Mouse (Mus musculus): ENCODE measurements around the gene Lrp5. TPM values are rescaled to one million over a fixed set of nuclear protein-coding genes. Genes with fewer than 3 reads are reported as not detected.

Gene Lrp5
- polyA plus RNA-seq, 1 experiment from 2014 or later: 5.2 TPM

DNA sequence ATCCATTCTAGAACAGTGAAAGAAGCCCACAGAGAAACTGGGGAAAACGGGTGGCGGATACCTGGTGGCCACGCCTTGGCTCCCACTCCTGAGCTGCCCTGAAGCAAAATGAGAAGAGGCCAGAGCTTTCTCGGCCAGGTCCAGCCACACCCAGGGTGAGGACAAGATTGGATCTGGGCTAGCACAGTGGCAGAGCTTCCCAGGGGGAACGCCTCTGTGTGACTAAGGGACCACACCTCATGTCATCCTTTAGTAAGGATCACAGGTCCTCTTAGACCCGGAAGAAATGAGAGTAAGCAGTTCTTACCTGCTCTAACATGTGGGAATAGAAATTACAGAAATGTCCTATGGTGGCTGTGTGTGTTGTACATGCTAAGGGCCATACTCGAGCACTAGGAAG, 61.3 kb downstream of the Lrp5 start:
- Histone ChIP-seq H3K4me1 (replicated peaks; ENCODE audit: control insufficient read depth, insufficient read depth, low read length) (no peaks in the 10 kb centered on the region), H3K4me2 (ENCODE audit: low read depth, low read length, severe bottlenecking) (no peak overlapping the region), H3K9me3 (ENCODE audit: control insufficient read depth, low read length) (no peaks in the 10 kb centered on the region), H3K36me3 (ENCODE audit: control insufficient read depth, insufficient read depth, low read length) (peaks cover 6% of the 10 kb centered on the region), H3K27me3 (ENCODE audit: control insufficient read depth, insufficient read depth, low read length) (no peaks in the 10 kb centered on the region), H3K27ac (ENCODE audit: low read depth, low read length) (no peak overlapping the region), H3K4me3 (ENCODE audit: low read depth, low read length) (no peak overlapping the region), H3K9ac (ENCODE audit: low read length) (no peak overlapping the region)
- DNase-seq (ENCODE audit: low spot score) (no peak), ATAC-seq (replicated peaks; ENCODE audit: low FRiP score) (no peak)
- WGBS: 88% methylated on average over 7 of the region's 7 CpGs

DNA sequence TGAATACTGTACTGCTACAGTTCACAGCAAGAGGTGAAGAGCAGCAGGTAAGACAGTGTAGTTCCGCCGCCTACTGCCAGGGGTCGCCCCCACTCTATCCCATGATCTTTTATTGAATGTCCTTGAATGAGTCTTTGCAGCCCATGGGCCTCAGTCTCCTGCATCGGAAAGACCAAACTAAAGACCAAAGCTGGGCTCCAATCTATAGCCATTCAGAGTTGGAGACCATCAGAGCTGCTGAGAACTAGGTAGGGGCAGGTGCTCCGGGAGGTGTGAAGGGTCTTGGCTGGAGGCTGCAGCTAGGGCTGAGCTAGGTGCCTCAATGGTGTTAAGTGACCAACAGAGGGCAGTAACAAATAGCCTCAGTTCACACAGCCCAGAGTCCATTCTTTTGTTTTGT, 62.5 kb downstream of the Lrp5 start:
- ATAC-seq (replicated peaks; ENCODE audit: low FRiP score): no peak
- WGBS: 72% methylated on average over 5 of the region's 5 CpGs
- no peak overlapping the region for H3K4me3 ChIP-seq (ENCODE audit: low read depth, low read length)
- H3K27me3 ChIP-seq (ENCODE audit: control insufficient read depth, insufficient read depth, low read length): no peaks in the 10 kb centered on the region
- H3K9ac ChIP-seq (ENCODE audit: low read length): no peak overlapping the region
- no peak overlapping the region for H3K4me2 ChIP-seq (ENCODE audit: low read depth, low read length, severe bottlenecking)
- H3K9me3 ChIP-seq (ENCODE audit: control insufficient read depth, low read length): peaks cover 4% of the 10 kb centered on the region; the same call in 1 of the 2 replicates
- peak; percentile 78 for DNase-seq (ENCODE audit: low spot score)
- no peaks in the 10 kb centered on the region for H3K4me1 ChIP-seq (replicated peaks; ENCODE audit: control insufficient read depth, insufficient read depth, low read length)
- no peak overlapping the region for H3K27ac ChIP-seq (ENCODE audit: low read depth, low read length)
- H3K36me3 ChIP-seq (ENCODE audit: control insufficient read depth, insufficient read depth, low read length): peaks cover 15% of the 10 kb centered on the region

DNA sequence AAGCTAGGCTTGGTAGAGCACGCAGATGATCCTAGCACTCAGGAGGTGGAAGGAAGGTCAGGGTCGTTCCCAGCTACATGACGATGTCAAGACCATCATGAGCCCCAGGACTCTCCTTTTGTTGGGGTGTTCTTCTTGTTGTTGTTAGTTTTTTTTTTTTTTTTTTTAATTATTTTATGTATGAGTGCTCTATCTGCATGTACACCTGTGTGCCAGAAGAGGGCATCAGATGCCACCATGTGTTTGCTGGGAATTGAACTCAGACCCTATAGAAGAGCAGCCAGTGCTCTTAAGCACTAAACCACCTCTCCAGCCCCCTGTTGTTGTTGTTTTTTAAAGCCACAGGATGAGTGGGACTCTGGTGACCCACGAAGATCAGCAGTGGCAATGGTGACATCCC, 63.1 kb downstream of the Lrp5 start:
- peaks cover 15% of the 10 kb centered on the region for H3K36me3 ChIP-seq (ENCODE audit: control insufficient read depth, insufficient read depth, low read length)
- H3K9me3 ChIP-seq (ENCODE audit: control insufficient read depth, low read length): peaks cover 4% of the 10 kb centered on the region; the same call in 1 of the 2 replicates
- 91% methylated on average over 4 of the region's 4 CpGs for WGBS
- no peaks in the 10 kb centered on the region for H3K4me1 ChIP-seq (replicated peaks; ENCODE audit: control insufficient read depth, insufficient read depth, low read length)
- no peak overlapping the region for H3K9ac ChIP-seq (ENCODE audit: low read length)
- ATAC-seq (replicated peaks; ENCODE audit: low FRiP score) (no peak), DNase-seq (ENCODE audit: low spot score) (no peak)
- no peak overlapping the region for H3K4me3 ChIP-seq (ENCODE audit: low read depth, low read length)
- H3K27me3 ChIP-seq (ENCODE audit: control insufficient read depth, insufficient read depth, low read length): no peaks in the 10 kb centered on the region
- H3K27ac ChIP-seq (ENCODE audit: low read depth, low read length): no peak overlapping the region
- no peak overlapping the region for H3K4me2 ChIP-seq (ENCODE audit: low read depth, low read length, severe bottlenecking)

DNA sequence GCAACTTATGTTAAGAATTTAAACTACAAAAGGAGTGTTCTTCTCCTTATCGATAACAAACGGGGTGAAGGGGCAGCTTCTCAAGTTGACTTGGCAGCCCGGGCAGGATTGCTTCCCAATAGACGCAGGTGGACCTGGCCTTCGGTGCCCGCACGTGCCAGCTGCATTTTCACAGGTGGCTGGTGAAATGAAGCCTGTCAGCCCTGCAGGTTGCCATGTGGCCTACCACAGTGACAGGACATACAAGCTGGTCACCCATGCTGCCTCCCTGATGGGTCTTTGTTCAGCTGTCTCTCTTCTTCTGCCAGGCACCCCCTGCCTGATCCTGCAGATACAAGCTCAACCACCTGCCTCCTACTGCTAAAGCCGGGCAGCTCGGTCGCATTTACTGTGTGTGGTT, 65.5 kb downstream of the Lrp5 start:
- no peaks in the 10 kb centered on the region for H3K4me1 ChIP-seq (replicated peaks; ENCODE audit: control insufficient read depth, insufficient read depth, low read length)
- H3K9ac ChIP-seq (ENCODE audit: low read length): no peak overlapping the region
- H3K36me3 ChIP-seq (ENCODE audit: control insufficient read depth, insufficient read depth, low read length): peaks cover 15% of the 10 kb centered on the region
- no peak overlapping the region for H3K4me3 ChIP-seq (ENCODE audit: low read depth, low read length)
- no peaks in the 10 kb centered on the region for H3K27me3 ChIP-seq (ENCODE audit: control insufficient read depth, insufficient read depth, low read length)
- no peak overlapping the region for H3K27ac ChIP-seq (ENCODE audit: low read depth, low read length)
- H3K4me2 ChIP-seq (ENCODE audit: low read depth, low read length, severe bottlenecking): no peak overlapping the region
- DNase-seq (ENCODE audit: low spot score): no peak
- peaks cover 4% of the 10 kb centered on the region; the same call in 1 of the 2 replicates for H3K9me3 ChIP-seq (ENCODE audit: control insufficient read depth, low read length)
- no peak for ATAC-seq (replicated peaks; ENCODE audit: low FRiP score)
- WGBS: 96% methylated on average over 10 of the region's 10 CpGs

DNA sequence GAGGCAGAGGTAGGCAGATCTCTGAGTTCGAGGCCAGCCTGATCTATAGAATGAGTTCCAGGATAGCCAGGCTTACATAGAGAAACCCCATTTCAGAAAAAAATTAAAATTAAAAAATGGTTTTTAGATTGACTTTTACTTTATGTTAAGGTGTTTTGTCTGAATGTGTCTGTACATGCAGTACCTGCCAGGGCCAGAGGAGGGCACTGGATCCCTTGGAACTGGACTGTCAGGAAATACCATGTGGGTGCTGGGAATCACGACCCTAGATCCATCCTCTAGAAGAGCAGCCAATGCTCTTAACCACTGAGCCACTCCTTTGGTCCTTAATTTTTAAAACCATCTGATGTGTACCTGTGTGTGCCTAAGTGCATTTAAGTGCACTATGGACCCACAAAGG, 67.0 kb downstream of the Lrp5 start:
- Histone ChIP-seq H3K27ac (ENCODE audit: low read depth, low read length) (no peak overlapping the region), H3K36me3 (ENCODE audit: control insufficient read depth, insufficient read depth, low read length) (peaks cover 15% of the 10 kb centered on the region), H3K4me1 (replicated peaks; ENCODE audit: control insufficient read depth, insufficient read depth, low read length) (no peaks in the 10 kb centered on the region), H3K9me3 (ENCODE audit: control insufficient read depth, low read length) (peaks cover 4% of the 10 kb centered on the region; the same call in 1 of the 2 replicates), H3K9ac (ENCODE audit: low read length) (no peak overlapping the region), H3K4me3 (ENCODE audit: low read depth, low read length) (no peak overlapping the region), H3K4me2 (ENCODE audit: low read depth, low read length, severe bottlenecking) (no peak overlapping the region), H3K27me3 (ENCODE audit: control insufficient read depth, insufficient read depth, low read length) (no peaks in the 10 kb centered on the region)
- WGBS: 84% methylated on average over 2 of the region's 2 CpGs
- no peak for ATAC-seq (replicated peaks; ENCODE audit: low FRiP score)
- DNase-seq (ENCODE audit: low spot score): no peak

DNA sequence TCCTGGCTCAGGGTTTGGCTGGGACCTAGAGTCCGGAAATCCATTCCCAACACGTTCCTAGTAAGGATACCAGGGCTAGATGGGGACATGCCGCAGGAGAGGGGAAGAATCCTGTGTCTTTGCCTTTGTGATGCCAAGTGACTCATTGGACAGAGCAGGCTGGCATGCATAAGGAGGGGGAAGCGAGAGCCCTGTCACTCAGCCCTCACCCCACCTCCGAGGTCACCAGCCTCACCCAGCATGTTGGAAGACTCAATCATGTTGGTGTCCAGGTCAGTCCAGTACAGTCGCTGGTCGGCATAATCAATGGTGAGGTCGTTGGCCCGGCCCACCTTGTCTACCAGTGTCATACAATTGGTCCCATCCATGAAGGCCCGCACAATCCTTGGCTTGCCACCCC, 72.4 kb downstream of the Lrp5 start:
- no peaks in the 10 kb centered on the region for H3K27me3 ChIP-seq (ENCODE audit: control insufficient read depth, insufficient read depth, low read length)
- H3K36me3 ChIP-seq (ENCODE audit: control insufficient read depth, insufficient read depth, low read length): no peaks in the 10 kb centered on the region; the same call in 1 of the 2 replicates
- no peak overlapping the region for H3K9ac ChIP-seq (ENCODE audit: low read length)
- 94% methylated on average over 10 of the region's 10 CpGs for WGBS
- H3K9me3 ChIP-seq (ENCODE audit: control insufficient read depth, low read length): no peaks in the 10 kb centered on the region
- ATAC-seq (replicated peaks; ENCODE audit: low FRiP score) (no peak), DNase-seq (ENCODE audit: low spot score) (no peak)
- H3K4me1 ChIP-seq (replicated peaks; ENCODE audit: control insufficient read depth, insufficient read depth, low read length): no peaks in the 10 kb centered on the region
- H3K4me2 ChIP-seq (ENCODE audit: low read depth, low read length, severe bottlenecking): no peak overlapping the region
- H3K27ac ChIP-seq (ENCODE audit: low read depth, low read length): no peak overlapping the region
- H3K4me3 ChIP-seq (ENCODE audit: low read depth, low read length): no peak overlapping the region

DNA sequence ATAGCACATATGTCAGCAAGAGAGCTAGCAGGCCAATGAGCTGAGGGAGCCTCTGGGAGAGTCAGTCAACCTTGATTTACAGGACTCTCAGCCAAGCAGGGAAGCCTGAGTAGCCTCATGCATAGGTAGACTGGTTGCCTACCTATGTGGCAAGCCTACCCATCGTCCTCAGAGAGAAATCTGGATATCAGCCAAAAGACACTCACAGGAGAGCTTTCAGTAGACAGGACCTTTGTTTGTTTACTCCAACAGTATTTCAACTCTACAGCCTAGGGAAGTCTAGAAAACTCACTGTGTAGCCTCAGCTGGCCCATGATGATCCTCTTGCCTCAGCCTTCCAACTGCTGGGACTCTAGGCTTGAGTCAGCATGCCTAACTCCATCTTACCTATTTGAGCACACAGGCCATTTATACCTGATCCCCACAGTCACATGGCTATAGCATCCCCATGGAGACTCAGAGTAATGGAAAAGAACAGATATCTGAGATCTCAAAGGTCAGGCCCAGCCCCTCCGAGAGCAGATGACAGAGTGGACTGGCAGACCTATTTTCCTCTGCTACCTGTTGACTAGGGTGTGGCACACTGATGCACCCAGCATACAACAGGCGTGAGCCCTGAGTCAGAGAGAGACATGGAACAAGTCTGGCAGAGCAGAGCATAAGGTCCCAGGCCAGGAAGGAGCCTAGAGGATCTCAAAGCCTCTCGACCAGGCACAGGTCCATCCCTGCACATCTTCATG, 73.7 kb downstream of the Lrp5 start:
- no peak overlapping the region for H3K9ac ChIP-seq (ENCODE audit: low read length)
- WGBS: 91% methylated on average over 4 of the region's 4 CpGs
- H3K4me1 ChIP-seq (replicated peaks; ENCODE audit: control insufficient read depth, insufficient read depth, low read length): no peaks in the 10 kb centered on the region
- no peaks in the 10 kb centered on the region for H3K27me3 ChIP-seq (ENCODE audit: control insufficient read depth, insufficient read depth, low read length)
- ATAC-seq (replicated peaks; ENCODE audit: low FRiP score): no peak
- DNase-seq (ENCODE audit: low spot score): no peak
- no peaks in the 10 kb centered on the region; the same call in 1 of the 2 replicates for H3K36me3 ChIP-seq (ENCODE audit: control insufficient read depth, insufficient read depth, low read length)
- no peaks in the 10 kb centered on the region for H3K9me3 ChIP-seq (ENCODE audit: control insufficient read depth, low read length)
- H3K4me3 ChIP-seq (ENCODE audit: low read depth, low read length): no peak overlapping the region
- no peak overlapping the region for H3K4me2 ChIP-seq (ENCODE audit: low read depth, low read length, severe bottlenecking)
- no peak overlapping the region for H3K27ac ChIP-seq (ENCODE audit: low read depth, low read length)

DNA sequence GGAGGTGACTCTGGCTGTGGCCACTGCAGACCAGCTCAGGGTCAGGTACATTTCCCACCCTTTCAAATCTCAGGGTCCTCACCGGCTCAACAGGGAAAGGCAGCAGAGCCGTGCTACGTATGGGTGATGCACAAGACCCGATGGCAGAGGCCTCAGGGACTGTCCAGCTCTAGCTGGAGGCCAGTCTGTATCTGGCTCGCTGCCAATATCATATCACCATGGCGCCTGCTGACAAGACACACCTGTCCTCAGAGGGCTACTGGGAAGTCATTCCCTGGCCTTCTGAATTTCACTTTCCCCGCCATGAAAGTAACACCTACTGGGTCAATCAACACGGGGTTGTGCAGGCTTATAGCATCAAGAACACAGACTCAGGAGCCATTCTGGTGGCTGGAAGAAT, 74.6 kb downstream of the Lrp5 start:
- H3K4me1 ChIP-seq (replicated peaks; ENCODE audit: control insufficient read depth, insufficient read depth, low read length): no peaks in the 10 kb centered on the region
- no peaks in the 10 kb centered on the region for H3K9me3 ChIP-seq (ENCODE audit: control insufficient read depth, low read length)
- DNase-seq (ENCODE audit: low spot score) (no peak), ATAC-seq (replicated peaks; ENCODE audit: low FRiP score) (no peak)
- H3K4me3 ChIP-seq (ENCODE audit: low read depth, low read length): no peak overlapping the region
- no peak overlapping the region for H3K27ac ChIP-seq (ENCODE audit: low read depth, low read length)
- H3K36me3 ChIP-seq (ENCODE audit: control insufficient read depth, insufficient read depth, low read length): no peaks in the 10 kb centered on the region; the same call in 1 of the 2 replicates
- 93% methylated on average over 8 of the region's 8 CpGs for WGBS
- no peaks in the 10 kb centered on the region for H3K27me3 ChIP-seq (ENCODE audit: control insufficient read depth, insufficient read depth, low read length)
- H3K9ac ChIP-seq (ENCODE audit: low read length): no peak overlapping the region
- no peak overlapping the region for H3K4me2 ChIP-seq (ENCODE audit: low read depth, low read length, severe bottlenecking)

DNA sequence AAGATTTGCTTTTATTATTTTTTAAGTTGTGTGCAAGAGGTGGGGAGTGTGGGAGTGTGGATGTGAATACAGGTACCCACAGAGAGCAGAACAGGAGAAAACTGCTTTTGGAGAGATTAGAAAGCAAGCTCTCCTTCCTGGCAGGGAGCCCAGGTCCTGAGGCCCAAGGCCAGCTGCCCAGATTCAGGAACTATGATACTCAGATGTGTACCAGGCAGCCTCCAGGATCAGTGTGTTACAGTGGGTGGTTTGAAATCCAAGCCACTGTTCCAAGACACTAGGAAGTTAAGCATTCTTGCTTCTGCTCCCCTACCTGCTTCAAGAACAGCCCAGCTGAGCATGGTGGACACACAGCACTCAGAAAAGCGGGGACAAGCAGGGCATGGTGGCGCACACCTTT, 75.5 kb downstream of the Lrp5 start:
- Histone ChIP-seq H3K27me3 (ENCODE audit: control insufficient read depth, insufficient read depth, low read length) (no peaks in the 10 kb centered on the region), H3K36me3 (ENCODE audit: control insufficient read depth, insufficient read depth, low read length) (no peaks in the 10 kb centered on the region; the same call in 1 of the 2 replicates), H3K9me3 (ENCODE audit: control insufficient read depth, low read length) (no peaks in the 10 kb centered on the region), H3K4me2 (ENCODE audit: low read depth, low read length, severe bottlenecking) (no peak overlapping the region), H3K4me3 (ENCODE audit: low read depth, low read length) (no peak overlapping the region), H3K4me1 (replicated peaks; ENCODE audit: control insufficient read depth, insufficient read depth, low read length) (no peaks in the 10 kb centered on the region), H3K27ac (ENCODE audit: low read depth, low read length) (no peak overlapping the region), H3K9ac (ENCODE audit: low read length) (no peak overlapping the region)
- 95% methylated on average over 2 of the region's 2 CpGs for WGBS
- ATAC-seq (replicated peaks; ENCODE audit: low FRiP score) (no peak), DNase-seq (ENCODE audit: low spot score) (no peak)

Data from forebrain, embryonic 11.5 days (tissue).